Mouse (Mus musculus) hindbrain, embryonic 10.5 days (tissue): ENCODE results near the gene Hist1h2ak. TPM values are rescaled to one million over a fixed set of nuclear protein-coding genes. Genes with fewer than 3 reads are reported as not detected.
"Not testable (repeated sequence)": the region's sequence is repeated elsewhere in the genome, so short reads cannot be mapped to it uniquely, and the experiment has no call there.

ENCODE experiments used
- DNase-seq: peaks from one replicate; pipeline ENCODE4 v3.0.0-alpha.2; 2017; ENCODE audit warnings: low spot score
- H3K27ac ChIP-seq: fragments of 300-500 bp; sonication (generic); 2 replicates; pipeline ENCODE4 v1.5.1; 2016; ENCODE audit warnings: mild to moderate bottlenecking, moderate library complexity
- H3K27me3 ChIP-seq: fragments of 300-500 bp; sonication (generic); 2 replicates; pipeline ENCODE4 v1.6.1; 2016; ENCODE audit warnings: mild to moderate bottlenecking; ENCODE audit not compliant: poor library complexity, insufficient read depth, severe bottlenecking
- H3K36me3 ChIP-seq: fragments of 300-500 bp; sonication (generic); 2 replicates; pipeline ENCODE4 v1.6.1; 2016; ENCODE audit warnings: mild to moderate bottlenecking, moderate library complexity
- H3K4me1 ChIP-seq: fragments of 300-500 bp; sonication (generic); replicated peaks from 2 replicates; pipeline ENCODE4 v1.6.1; 2016; ENCODE audit warnings: mild to moderate bottlenecking
- H3K4me3 ChIP-seq: fragments of 300-500 bp; sonication (generic); 2 replicates; pipeline ENCODE4 v1.5.1; 2016; ENCODE audit warnings: mild to moderate bottlenecking, moderate library complexity
- H3K9me3 ChIP-seq: fragments of 300-500 bp; sonication (generic); 2 replicates; pipeline ENCODE4 v1.6.1; 2016; ENCODE audit warnings: mild to moderate bottlenecking, moderate library complexity
- WGBS: fragments of 180-500 bp; shearing (Covaris S2); methylation state at CpG from one replicate; pipeline ENCODE4 v1.1.7; 2016; 5-methylcytosine and 5-hydroxymethylcytosine counted together
- polyA plus RNA-seq: library from polyadenylated mRNA; unstranded; fragments of >200 nt; fragmentation: Nextera tagmentation; extraction: Ambion mirVana; gene quantifications from 2 replicates; pipeline ENCODE4 v1.2.1, GENCODE M21; 2016

Gene Hist1h2ak
- polyA plus RNA-seq, result 14.0 and 21.0 TPM in 2 replicates

GRCm38 (mm10) chr13:21753524-21754285 is at the start of gene Hist1h2ak, which contains the start of gene Hist1h2bn:
Gene Hist1h2ak, minus strand, starts transcription at chr13:21753827.
Gene Hist1h2bn, plus strand, starts transcription at chr13:21754123.
- H3K36me3 ChIP-seq, H3K9me3 ChIP-seq, H3K27me3 ChIP-seq: not testable (repeated sequence)
- DNase-seq, result peak; percentile 77
- Histone ChIP-seq H3K4me3 (peak within 1 kb of the TSS; percentile 55), H3K4me1 (peaks cover 51% of the 10 kb centered on the region), H3K27ac (peak within 1 kb of the TSS; percentile 95)
- under 1% methylated on average over 50 of the region's 50 CpGs for WGBS

GRCm38 (mm10) chr13:21803058-21803457 is 49.4 kb upstream of the Hist1h2ak start:
- not testable (repeated sequence) for H3K27ac ChIP-seq, H3K27me3 ChIP-seq, H3K4me3 ChIP-seq, H3K36me3 ChIP-seq, H3K9me3 ChIP-seq, DNase-seq, H3K4me1 ChIP-seq
- WGBS, result no CpG with 5 or more reads among the region's 4 CpGs

- H3K9me3 ChIP-seq, H3K36me3 ChIP-seq, DNase-seq, H3K4me3 ChIP-seq, H3K4me1 ChIP-seq, H3K27me3 ChIP-seq, H3K27ac ChIP-seq: not testable (repeated sequence)
Measured at GRCm38 (mm10) chr13:21797163-21797562, 43.5 kb upstream of the Hist1h2ak start.

GRCm38 (mm10) chr13:21795584-21795983 is 42.0 kb upstream of the Hist1h2ak start:
- Histone ChIP-seq H3K27ac (no peak overlapping the region), H3K9me3 (no peaks in the 10 kb centered on the region), H3K36me3 (no peaks in the 10 kb centered on the region), H3K4me3 (no peak overlapping the region), H3K4me1 (peaks cover 6% of the 10 kb centered on the region), H3K27me3 (no peaks in the 10 kb centered on the region)
- no peak for DNase-seq
- 92% methylated on average over 7 of the region's 7 CpGs for WGBS

GRCm38 (mm10) chr13:21790601-21791283 is 37.1 kb upstream of the Hist1h2ak start:
- Histone ChIP-seq H3K36me3 (no peaks in the 10 kb centered on the region), H3K27ac (peak overlapping the region; percentile 78), H3K4me3 (peak overlapping the region; percentile 39), H3K9me3 (no peaks in the 10 kb centered on the region), H3K27me3 (no peaks in the 10 kb centered on the region; the same call in 1 of the 2 replicates), H3K4me1 (peaks cover 35% of the 10 kb centered on the region)
- 6% methylated on average over 18 of the region's 18 CpGs for WGBS
- DNase-seq, result peak; percentile 40

GRCm38 (mm10) chr13:21789925-21790324 is 36.3 kb upstream of the Hist1h2ak start:
- Histone ChIP-seq H3K27me3 (no peaks in the 10 kb centered on the region; the same call in 1 of the 2 replicates), H3K36me3 (no peaks in the 10 kb centered on the region), H3K4me3 (no peak overlapping the region), H3K27ac (no peak overlapping the region), H3K4me1 (peaks cover 39% of the 10 kb centered on the region), H3K9me3 (no peaks in the 10 kb centered on the region)
- DNase-seq, result no peak
- 65% methylated on average over 6 of the region's 6 CpGs for WGBS

GRCm38 (mm10) chr13:21787760-21788593 is 34.4 kb upstream of the Hist1h2ak start:
- Histone ChIP-seq H3K27ac (peak overlapping the region; percentile 88), H3K4me1 (peaks cover 48% of the 10 kb centered on the region)
- no peak for DNase-seq

GRCm38 (mm10) chr13:21786899-21787629 is 33.4 kb upstream of the Hist1h2ak start, which contains the start of the genes Hist1h2an and Hist1h2bp:
Gene Hist1h2an, minus strand, starts transcription at chr13:21787218.
Gene Hist1h2bp, plus strand, starts transcription at chr13:21787461.
- peak; percentile 87 for DNase-seq
- H3K4me1 ChIP-seq, result peaks cover 56% of the 10 kb centered on the region
- not testable (repeated sequence) for H3K9me3 ChIP-seq, H3K27me3 ChIP-seq, H3K36me3 ChIP-seq
- H3K4me3 ChIP-seq, result peak within 1 kb of the TSS; percentile 51
- WGBS, result under 1% methylated on average over 41 of the region's 63 CpGs
- H3K27ac ChIP-seq, result peak within 1 kb of the TSS; percentile 91

More at GRCm38 (mm10) chr13:21787760-21788593, 34.4 kb upstream of the Hist1h2ak start:
- H3K36me3 ChIP-seq, result no peaks in the 10 kb centered on the region
- 13% methylated on average over 17 of the region's 21 CpGs for WGBS
- H3K9me3 ChIP-seq, result no peaks in the 10 kb centered on the region
- H3K4me3 ChIP-seq, result peak overlapping the region; percentile 45
- no peaks in the 10 kb centered on the region; the same call in 1 of the 2 replicates for H3K27me3 ChIP-seq

- peak; percentile 29 for DNase-seq
- no peaks in the 10 kb centered on the region for H3K36me3 ChIP-seq
- H3K4me3 ChIP-seq, result peak overlapping the region; percentile 51
- WGBS, result 6% methylated on average over 8 of the region's 8 CpGs
- H3K4me1 ChIP-seq, result peaks cover 57% of the 10 kb centered on the region
- no peaks in the 10 kb centered on the region; the same call in 1 of the 2 replicates for H3K27me3 ChIP-seq
- no peaks in the 10 kb centered on the region for H3K9me3 ChIP-seq
- peak overlapping the region; percentile 91 for H3K27ac ChIP-seq
Measured at GRCm38 (mm10) chr13:21786189-21786898, 32.7 kb upstream of the Hist1h2ak start.

GRCm38 (mm10) chr13:21784311-21784710 is 30.7 kb upstream of the Hist1h2ak start:
- DNase-seq, result no peak
- peaks cover 65% of the 10 kb centered on the region for H3K4me1 ChIP-seq
- H3K36me3 ChIP-seq, result no peaks in the 10 kb centered on the region
- H3K4me3 ChIP-seq, result peak overlapping the region; percentile 58
- 22% methylated on average over 6 of the region's 6 CpGs for WGBS
- H3K27ac ChIP-seq, result peak overlapping the region; percentile 95
- no peaks in the 10 kb centered on the region for H3K9me3 ChIP-seq
- no peaks in the 10 kb centered on the region for H3K27me3 ChIP-seq

GRCm38 (mm10) chr13:21783734-21784161 is 30.1 kb upstream of the Hist1h2ak start:
- H3K4me1 ChIP-seq, result peaks cover 59% of the 10 kb centered on the region
- no peaks in the 10 kb centered on the region for H3K36me3 ChIP-seq
- H3K9me3 ChIP-seq, result no peaks in the 10 kb centered on the region
- peak overlapping the region; percentile 95 for H3K27ac ChIP-seq
- 1% methylated on average over 9 of the region's 9 CpGs for WGBS
- no peaks in the 10 kb centered on the region for H3K27me3 ChIP-seq
- peak; percentile 60 for DNase-seq
- peak overlapping the region; percentile 58 for H3K4me3 ChIP-seq
